Mouse (Mus musculus): Measurements from ENCODE around the gene Gm8279.
"Not testable (repeated sequence)": the region's sequence is repeated elsewhere in the genome, so short reads cannot be mapped to it uniquely, and the experiment has no call there.

The Gm8279 gene

DNA sequence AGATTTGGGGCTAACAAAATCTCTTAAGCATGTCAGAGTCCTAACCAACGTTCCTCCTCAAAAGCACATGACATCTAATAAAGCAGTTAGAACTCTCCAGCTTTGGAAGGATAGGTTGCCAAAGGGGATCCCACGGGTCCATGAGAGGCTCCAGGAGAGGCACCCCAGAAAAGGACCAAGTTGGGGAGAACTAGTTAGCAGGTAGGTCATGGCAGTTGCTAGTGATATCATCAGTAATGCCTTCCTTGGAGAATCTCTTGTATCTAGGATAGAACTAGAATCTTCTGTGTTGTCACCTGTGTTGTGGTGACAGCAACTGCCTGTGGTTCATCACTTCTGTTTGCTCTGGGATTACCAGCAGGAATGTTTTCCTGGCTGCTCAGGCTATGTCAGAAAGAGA is at the start of gene Gm8279:
Gene Gm8279 (plus strand): TSS at position 301 of the 400 bp plus-strand sequence.
- not testable (repeated sequence) for DNase-seq (ENCODE audit: low spot score in 2 of 2)

DNA sequence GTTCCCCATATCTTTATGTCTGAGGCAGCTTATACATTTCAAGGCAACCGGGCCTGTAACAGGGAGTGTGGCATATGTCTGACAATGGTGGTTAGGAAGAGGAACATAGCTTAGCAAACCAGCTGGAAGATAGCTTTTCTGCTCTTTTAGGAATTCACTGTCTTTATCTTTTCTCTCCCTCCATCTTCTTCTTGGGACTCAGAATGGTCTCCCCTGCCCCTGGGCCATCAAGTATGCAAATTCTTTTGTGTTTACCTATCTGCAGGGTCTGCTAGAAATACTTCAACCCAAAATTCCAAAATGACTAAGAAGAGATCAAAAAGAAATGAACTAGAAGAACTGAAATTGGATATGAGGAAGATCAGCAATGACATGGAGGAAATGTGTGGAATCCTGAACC is 32.9 kb downstream of the Gm8279 start, which contains the start of gene Gm3317:
Gene Gm3317 (plus strand): TSS at position 301 of the 400 bp plus-strand sequence.
- not testable (repeated sequence) for DNase-seq (ENCODE audit: low spot score in 2 of 2)

GRCm38 (mm10) chr14:5185493-5185892 is 54.2 kb downstream of the Gm8279 start, which contains the start of gene Gm8271:
Gm8271 (plus strand) TSS chr14:5185793.
- not testable (repeated sequence) for DNase-seq (ENCODE audit: low spot score in 2 of 2)
